Mouse (Mus musculus) 3134 (cell line): ENCODE results near the gene Duox2.
"Not testable (repeated sequence)": the region's sequence is repeated elsewhere in the genome, so short reads cannot be mapped to it uniquely, and the experiment has no call there.

Source experiments
- DNase-seq: peaks from one replicate; pipeline ENCODE4 v3.0.0-alpha.2; 2011; ENCODE audit warnings: low spot score; ENCODE audit not compliant: insufficient read length; ENCODE audit errors: extremely low read depth

Gene Duox2

DNA sequence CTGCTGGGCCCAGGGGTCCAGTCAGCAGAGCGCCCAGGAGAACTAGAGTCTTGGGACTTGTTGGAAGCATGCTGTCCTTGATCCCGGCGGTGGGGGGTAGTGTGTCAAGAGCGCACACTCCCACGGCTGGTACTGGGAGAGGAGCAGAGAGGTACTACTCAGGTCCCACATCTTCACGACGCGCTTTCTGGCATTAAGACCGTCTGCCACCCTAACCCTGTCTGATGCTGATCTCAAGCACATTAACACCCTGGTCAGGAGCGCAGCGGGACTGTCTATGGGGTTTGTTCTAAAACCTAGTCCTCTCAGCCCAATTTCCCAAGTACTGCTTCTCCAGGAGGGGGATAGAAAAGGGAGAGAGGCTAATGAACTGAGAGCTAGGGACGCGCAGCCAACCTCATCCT is at the start of gene Duox2:
TSS of gene Duox2 (minus strand) at position 354 of the 404 bp plus-strand sequence.
- DNase-seq, result no peak

GRCm38 (mm10) chr2:122347257-122347656 is 49.0 kb upstream of the Duox2 start:
- no peak for DNase-seq

- DNase-seq, result not testable (repeated sequence)
Observed at GRCm38 (mm10) chr2:122346164-122346563, 47.9 kb upstream of the Duox2 start.

GRCm38 (mm10) chr2:122345106-122345893 is 47.1 kb upstream of the Duox2 start:
- DNase-seq, result no peak

- DNase-seq, result no peak
Observed at GRCm38 (mm10) chr2:122337291-122337690, 39.0 kb upstream of the Duox2 start.

DNA sequence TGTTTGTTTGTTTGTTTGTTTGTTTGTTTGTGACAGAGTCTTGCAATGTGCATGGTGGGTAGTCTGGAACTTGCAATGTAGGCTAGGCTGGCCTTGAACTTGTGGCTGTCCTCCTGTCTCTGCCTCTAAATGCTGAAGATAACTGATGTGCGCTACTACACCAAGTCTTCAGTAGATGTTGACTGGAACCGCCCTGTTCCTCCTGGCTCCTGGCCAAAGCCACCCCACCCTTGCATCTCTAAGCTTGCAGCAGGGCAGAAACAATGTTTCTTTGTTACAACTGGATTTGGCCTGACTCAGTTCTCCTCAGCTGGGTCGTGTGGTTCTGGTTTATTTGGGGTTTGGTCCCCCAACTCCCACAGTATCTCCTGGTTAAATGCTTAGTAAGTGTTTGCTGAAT is 35.9 kb upstream of the Duox2 start:
- no peak for DNase-seq

- DNase-seq, result no peak
Observed at GRCm38 (mm10) chr2:122332222-122332621, 34.0 kb upstream of the Duox2 start.

- DNase-seq, result not testable (repeated sequence)
Observed at GRCm38 (mm10) chr2:122330317-122330716, 32.1 kb upstream of the Duox2 start.

DNA sequence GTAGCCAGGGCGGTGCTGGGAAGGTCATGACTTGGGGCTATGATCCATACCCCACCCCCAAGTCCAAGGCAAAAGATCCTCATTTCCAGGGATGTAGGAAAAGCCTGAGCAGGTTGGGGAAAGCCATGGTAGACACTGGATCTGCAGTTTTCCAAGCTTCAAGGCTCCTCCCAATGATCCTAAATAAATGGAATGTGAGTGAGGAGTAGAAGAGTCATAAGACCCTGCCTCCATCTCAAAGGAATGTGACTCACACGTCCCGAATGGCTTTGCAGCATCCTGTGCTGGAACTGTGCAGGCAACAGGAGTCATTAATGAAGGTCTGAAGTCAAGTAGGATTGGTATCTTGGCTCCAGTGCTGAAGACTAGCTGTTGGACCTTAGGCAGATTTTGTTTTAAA is 29.7 kb upstream of the Duox2 start:
- DNase-seq, result peak; percentile 61

DNA sequence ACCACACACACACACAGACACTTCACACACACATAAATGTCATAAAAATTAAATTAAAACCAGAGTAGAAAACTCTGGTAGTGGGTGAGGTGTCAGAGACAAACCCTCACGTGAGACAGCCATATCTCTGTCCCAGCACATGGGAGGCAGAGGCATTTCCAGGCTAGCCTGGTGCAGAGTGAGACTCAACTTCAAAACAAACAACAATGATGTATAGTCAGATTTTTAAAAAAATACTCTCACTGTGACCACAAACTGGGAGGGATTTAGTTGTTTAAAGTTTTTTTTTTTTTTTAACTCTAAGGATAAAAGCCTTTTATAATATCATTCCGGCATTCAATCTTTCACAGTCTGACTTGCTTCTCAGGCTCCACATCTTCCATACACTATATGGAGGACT is 27.1 kb upstream of the Duox2 start:
- DNase-seq, result no peak

GRCm38 (mm10) chr2:122324586-122324985 is 26.3 kb upstream of the Duox2 start:
- DNase-seq, result no peak

- no peak for DNase-seq
Observed at GRCm38 (mm10) chr2:122323960-122324359, 25.7 kb upstream of the Duox2 start.

DNA sequence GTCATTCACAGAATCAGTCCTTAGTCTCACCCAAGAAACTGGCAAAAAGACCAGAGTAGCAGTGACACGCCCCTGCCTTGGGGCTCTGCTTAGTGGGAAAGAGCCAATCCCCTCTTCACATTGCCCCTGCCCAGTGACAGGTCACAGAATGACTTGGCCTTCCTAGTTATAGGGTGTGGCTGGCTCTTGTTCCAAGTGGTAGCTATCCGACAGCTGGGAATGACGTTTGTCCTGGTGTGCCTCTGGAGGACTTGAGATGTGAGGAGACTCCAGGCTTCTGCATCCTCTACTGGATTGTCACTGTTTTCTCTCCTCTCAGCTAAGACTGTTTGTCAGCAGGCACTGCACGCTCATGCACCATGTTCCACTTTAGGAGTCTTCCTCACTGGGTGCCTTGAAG is 19.1 kb upstream of the Duox2 start:
- DNase-seq, result peak; percentile 39

DNA sequence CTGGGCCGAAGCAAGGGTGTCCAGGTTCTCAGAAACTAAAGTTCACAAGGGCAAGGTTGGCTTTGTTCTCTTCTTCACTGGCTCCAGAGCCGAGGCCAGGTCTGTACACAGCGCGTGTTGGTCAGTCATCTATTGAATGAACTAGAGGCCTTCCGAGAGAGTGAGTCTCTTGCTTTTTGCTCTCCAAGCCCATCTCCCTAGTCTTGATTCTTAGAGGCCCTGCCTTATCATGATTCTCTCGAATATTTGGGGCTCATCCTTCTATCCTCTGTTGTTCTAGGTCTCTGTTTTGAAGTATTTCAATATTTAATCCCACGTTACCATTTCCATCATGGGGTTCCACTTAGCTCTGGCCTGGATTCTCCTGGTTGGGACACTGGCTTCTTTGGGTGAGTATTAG is 17.1 kb upstream of the Duox2 start, which contains the start of gene Duox1:
TSS of gene Duox1 (plus strand) at position 301 of the 400 bp plus-strand sequence.
- DNase-seq, result no peak

DNA sequence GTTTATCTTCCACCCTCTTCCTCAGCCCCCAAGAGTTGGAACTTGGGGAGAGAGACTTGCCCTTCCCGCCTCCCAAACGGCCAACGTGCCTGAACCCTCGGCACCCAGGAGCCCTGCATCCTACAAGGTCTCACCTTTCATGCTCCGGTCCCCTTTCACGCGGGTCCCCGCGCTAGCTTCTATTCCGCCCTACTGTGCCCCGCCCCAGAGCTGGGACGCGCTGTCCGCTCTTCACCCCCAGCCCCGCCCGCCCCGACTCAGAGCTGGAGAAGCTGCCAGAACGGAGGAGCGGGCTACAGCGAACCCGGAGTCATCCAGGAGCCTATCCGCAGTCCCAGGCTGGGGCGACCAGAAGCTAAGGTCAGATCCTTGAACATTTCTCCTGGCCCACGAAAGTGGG is 15.3 kb upstream of the Duox2 start, which contains the start of gene Duoxa1:
TSS of gene Duoxa1 (minus strand) at position 195 of the 400 bp plus-strand sequence.
- no peak for DNase-seq

GRCm38 (mm10) chr2:122312722-122313417 is 14.6 kb upstream of the Duox2 start:
- no peak for DNase-seq

DNA sequence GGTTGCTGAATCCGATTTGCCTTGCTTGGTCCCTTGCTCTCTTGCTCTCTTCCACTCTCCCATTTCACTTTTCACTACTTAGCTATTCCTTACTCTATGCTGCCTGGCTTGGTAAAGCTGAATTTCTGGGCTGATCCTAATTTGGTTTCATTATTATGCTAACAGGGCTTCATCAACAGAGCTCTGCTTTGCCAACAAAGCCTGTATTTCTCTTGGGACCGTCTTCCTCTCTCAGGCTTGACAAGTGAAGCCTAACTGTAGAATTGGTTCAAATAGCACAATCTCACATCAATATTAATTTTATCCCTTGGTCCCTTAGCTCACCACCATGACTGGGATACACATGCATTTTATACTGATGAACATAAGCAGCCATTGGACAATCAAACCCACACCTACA is 13.3 kb upstream of the Duox2 start:
- no peak for DNase-seq

- no peak for DNase-seq
Observed at GRCm38 (mm10) chr2:122309647-122310046, 11.4 kb upstream of the Duox2 start.

DNA sequence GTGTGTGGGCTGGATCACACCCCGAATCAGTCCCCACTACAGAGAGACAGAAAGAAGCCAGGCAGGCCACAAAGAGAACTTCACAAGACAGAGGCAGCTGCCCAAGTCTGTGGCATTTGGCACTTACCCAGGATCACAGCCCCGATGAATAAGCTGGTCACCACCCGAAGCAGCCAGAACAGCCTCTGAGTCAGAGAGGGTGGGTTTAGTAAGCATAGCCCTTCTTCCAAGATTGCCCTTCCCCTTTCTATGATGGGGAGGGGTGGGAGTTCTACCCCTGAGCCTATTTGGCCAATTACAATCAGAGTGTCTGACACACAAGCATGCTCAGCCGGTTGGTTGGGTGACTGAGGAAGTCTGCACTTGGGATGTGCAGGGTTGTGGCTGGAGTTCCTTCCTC is 7.9 kb upstream of the Duox2 start:
- peak; percentile 73 for DNase-seq

GRCm38 (mm10) chr2:122305097-122305892 is 7.0 kb upstream of the Duox2 start:
- no peak for DNase-seq

DNA sequence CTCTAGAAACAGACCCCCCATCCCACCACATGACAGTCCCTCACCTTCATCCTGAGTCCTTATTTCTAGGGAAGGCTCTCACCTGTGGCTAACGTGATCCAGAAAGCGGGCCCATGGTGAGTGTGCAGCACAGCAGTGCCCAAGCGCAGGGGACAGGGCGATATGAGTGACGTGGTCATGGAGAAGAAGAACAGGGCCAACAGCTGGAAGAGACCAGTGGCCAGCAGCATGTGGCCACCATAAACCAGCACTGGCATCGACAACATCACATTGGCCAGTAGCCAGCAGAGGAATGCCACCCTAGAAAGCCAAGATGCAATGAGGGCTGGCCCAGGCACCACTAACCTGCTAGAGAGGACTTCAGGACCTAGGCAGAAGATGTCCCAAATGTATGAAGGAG is 6.3 kb upstream of the Duox2 start:
- DNase-seq, result peak; percentile 39
